Mouse (Mus musculus) thymus, adult 2 months (tissue): Measurements from ENCODE around the gene Xirp1.

Experiments used
- CTCF ChIP-seq: fragments of 200-500 bp; IDR thresholded peaks from 2 replicates; pipeline ENCODE4 v1.5.1; 2012; ENCODE audit warnings: mild to moderate bottlenecking, control low read depth, low read length, moderate library complexity, borderline replicate concordance; ENCODE audit not compliant: control insufficient read depth, poor library complexity, insufficient read depth; ENCODE audit errors: extremely low read depth
- POLR2A ChIP-seq: fragments of 200-500 bp; IDR thresholded peaks from 2 replicates; pipeline ENCODE4 v1.6.1; 2012; ENCODE audit warnings: mild to moderate bottlenecking, low read length, control low read depth, moderate library complexity; ENCODE audit not compliant: control insufficient read depth, poor library complexity, insufficient read depth; ENCODE audit errors: extremely low read depth

DNA sequence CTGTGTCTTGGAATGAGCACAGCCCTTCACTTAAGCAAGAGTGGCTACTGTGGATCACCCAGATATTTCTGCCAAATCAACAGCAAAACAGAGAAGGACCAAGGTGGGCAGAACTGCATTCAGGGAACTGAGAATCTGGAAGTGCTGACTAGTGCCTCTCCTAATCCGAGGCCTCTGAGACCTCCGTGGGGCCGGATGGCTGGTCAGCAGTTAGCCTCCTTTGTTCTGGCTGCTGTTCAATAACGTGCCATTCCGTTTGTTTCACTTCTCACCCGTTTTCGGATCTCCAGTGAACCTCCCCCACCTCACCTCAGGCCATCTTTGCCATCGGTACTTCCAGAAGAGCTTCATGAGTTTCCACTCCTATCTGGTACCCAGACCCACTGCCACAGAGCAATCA lies 11.0 kb upstream of the Xirp1 start:
- TF ChIP-seq POLR2A = no peak
- TF ChIP-seq CTCF = no peak
